Mouse (Mus musculus) intestine, embryonic 16.5 days (tissue): ENCODE measurements around the gene Trp53bp1. TPM values are rescaled to one million over a fixed set of nuclear protein-coding genes. Genes with fewer than 3 reads are reported as not detected.

ENCODE experiments used
- ATAC-seq: fragments of 200-750 bp; cut with Nextera tagmentation; 2 replicates; pipeline ENCODE4 v1.8.0; 2017; ENCODE audit warnings: moderate TSS enrichment, moderate library complexity
- H3K27ac ChIP-seq: fragments of 300-500 bp; sonication (generic); 2 replicates; pipeline ENCODE4 v1.5.1; 2014; ENCODE audit warnings: mild to moderate bottlenecking, low read length
- H3K27me3 ChIP-seq: fragments of 300-500 bp; sonication (generic); replicated peaks from 2 replicates; pipeline ENCODE4 v1.6.1; 2014; ENCODE audit warnings: low read length, control low read depth, mixed read lengths; ENCODE audit not compliant: control insufficient read depth, insufficient read depth
- H3K36me3 ChIP-seq: fragments of 300-500 bp; sonication (generic); 2 replicates; pipeline ENCODE4 v1.6.1; 2014; ENCODE audit warnings: low read length, control low read depth; ENCODE audit not compliant: control insufficient read depth, insufficient read depth
- H3K4me1 ChIP-seq: fragments of 300-500 bp; sonication (generic); 2 replicates; pipeline ENCODE4 v1.6.1; 2014; ENCODE audit warnings: low read length, control low read depth, mixed read lengths; ENCODE audit not compliant: control insufficient read depth, insufficient read depth
- H3K4me2 ChIP-seq: fragments of 300-500 bp; sonication (generic); 2 replicates; pipeline ENCODE4 v1.6.1; 2014; ENCODE audit warnings: low read depth, low read length, control low read depth
- H3K4me3 ChIP-seq: fragments of 300-500 bp; sonication (generic); 2 replicates; pipeline ENCODE4 v1.5.1; 2014; ENCODE audit warnings: mild to moderate bottlenecking, low read length
- H3K9ac ChIP-seq: fragments of 300-500 bp; sonication (generic); 2 replicates; pipeline ENCODE4 v1.6.1; 2014; ENCODE audit warnings: low read depth, low read length
- H3K9me3 ChIP-seq: fragments of 300-500 bp; sonication (generic); 2 replicates; pipeline ENCODE4 v1.6.1; 2016; ENCODE audit warnings: low read length, control low read depth; ENCODE audit not compliant: control insufficient read depth
- WGBS: fragments of 180-500 bp; shearing (Covaris S2); extraction: QIAGEN DNeasy Blood & Tissue Kit; methylation state at CpG from one replicate; pipeline ENCODE4 v1.1.7; 2014; 5-methylcytosine and 5-hydroxymethylcytosine counted together
- polyA plus RNA-seq: library from polyadenylated mRNA; unstranded; fragments of >200 nt; fragmentation: Nextera tagmentation; extraction: Ambion mirVana; gene quantifications from 2 replicates; pipeline ENCODE4 v1.2.1, GENCODE M21; 2015

Trp53bp1 gene
- polyA plus RNA-seq, 1 experiment from 2014 or later = 31.0 TPM

DNA sequence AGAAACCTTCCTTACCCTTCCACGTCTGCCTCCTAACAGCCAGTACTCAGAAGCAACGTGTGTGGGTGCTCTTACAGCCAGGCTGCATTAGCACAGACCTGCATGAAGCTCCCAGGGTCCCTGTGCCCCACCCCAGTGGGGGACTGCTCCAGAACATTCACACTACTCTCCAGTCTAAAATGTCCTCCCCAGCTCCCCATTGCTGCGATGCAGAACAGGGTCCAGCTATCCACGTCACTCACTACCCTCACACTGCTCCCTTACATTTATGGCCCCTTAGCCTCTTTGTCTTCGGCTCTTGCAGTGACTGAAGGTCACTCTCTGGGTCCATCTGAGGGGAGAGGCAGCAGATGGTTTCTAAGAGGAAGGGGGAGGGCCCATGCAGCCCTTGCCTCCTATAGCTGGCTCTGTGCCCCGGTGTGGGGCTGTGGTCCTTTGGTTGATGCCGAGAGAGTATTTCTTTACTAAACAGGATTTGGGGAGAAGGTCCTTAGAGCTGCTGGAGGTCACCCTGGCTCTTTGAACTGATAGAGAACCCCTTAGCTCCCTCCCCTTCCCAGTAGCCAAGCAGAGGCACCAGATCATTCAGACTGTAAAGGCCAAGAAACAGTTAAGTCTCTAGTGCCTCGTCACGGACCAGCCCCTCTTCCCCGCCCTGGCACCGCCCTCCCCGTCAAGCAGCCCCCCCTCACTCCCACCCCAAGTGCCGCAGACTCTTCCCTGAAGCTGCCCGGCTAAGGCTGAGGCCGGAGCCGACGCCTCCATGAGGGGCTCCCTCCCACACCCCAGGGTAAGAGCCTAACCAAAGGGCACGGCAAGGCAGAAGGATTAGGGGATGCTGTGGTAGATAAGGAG lies 23.8 kb upstream of the Trp53bp1 start:
- peaks cover 38% of the 10 kb centered on the region for H3K4me1 ChIP-seq
- H3K36me3 ChIP-seq = no peaks in the 10 kb centered on the region
- no peaks in the 10 kb centered on the region for H3K9me3 ChIP-seq
- peak; percentile 77 for ATAC-seq
- peak overlapping the region; percentile 58 for H3K27ac ChIP-seq
- peak overlapping the region; percentile 70 for H3K4me2 ChIP-seq
- H3K27me3 ChIP-seq = peaks cover 9% of the 10 kb centered on the region
- peak overlapping the region; percentile 56 for H3K4me3 ChIP-seq
- WGBS = 2% methylated on average over 18 of the region's 18 CpGs
- peak overlapping the region; percentile 61 for H3K9ac ChIP-seq

DNA sequence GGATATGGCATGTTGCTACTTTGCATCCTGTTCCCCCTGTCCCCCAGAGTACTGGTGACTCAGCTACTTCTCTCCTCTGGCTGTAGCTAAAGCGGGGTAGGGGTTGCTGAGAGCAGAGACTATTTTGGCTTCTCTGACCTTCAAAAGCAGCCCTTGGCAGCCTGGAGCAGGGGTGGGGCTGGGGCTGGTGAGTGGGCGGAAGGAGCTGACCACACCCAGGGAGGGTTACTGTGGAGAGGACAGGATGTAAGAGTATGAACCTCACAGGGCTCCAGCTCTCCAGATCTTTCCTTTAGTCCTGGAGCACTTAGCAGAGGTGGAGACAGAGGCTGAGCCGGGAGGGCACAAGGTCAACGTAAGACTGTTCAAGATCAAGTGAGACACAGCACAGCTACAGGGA lies 23.0 kb upstream of the Trp53bp1 start:
- ATAC-seq = no peak
- peak overlapping the region; percentile 61; the same call in 1 of the 2 replicates for H3K9ac ChIP-seq
- H3K27ac ChIP-seq = peak overlapping the region; percentile 58; the same call in 1 of the 2 replicates
- 30% methylated on average over 4 of the region's 4 CpGs for WGBS
- H3K36me3 ChIP-seq = no peaks in the 10 kb centered on the region
- peak overlapping the region; percentile 56; the same call in 1 of the 2 replicates for H3K4me3 ChIP-seq
- H3K27me3 ChIP-seq = peaks cover 9% of the 10 kb centered on the region
- H3K4me1 ChIP-seq = peaks cover 42% of the 10 kb centered on the region
- peak overlapping the region; percentile 70 for H3K4me2 ChIP-seq
- no peaks in the 10 kb centered on the region for H3K9me3 ChIP-seq

DNA sequence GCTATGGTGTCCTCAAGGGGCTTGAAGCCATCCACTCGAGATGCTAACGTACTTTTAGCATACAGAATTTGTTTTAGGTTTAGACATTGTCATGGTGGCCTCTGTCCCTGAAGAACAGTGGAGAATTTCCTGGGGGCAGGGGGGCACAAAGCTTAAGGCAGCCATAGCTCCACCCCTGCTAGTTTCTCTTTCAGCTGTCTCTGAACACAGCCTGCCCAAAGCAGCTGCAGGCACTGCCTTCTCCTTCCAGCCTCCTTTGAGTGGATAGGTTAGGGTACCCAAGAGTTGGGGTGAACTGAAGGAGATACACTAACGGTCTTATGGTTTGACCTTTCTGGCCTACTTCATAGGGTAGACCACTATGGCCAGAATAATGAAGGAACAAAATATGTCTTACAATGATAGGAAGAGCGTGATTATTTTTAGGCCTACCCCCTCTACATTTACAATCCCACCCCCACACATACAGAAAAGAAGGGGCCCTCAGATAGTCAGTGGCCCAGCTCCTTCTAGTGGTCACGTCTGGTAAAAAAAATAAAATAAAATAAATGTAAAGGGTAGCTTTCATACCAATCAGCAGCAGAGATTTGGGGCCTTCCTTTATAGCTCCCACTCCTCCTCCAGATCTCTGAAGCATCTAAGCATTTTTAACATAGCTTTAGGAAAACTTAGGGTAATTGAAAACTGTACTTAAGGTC lies 21.3 kb upstream of the Trp53bp1 start:
- WGBS = 71% methylated on average over 5 of the region's 5 CpGs
- H3K4me1 ChIP-seq = peaks cover 42% of the 10 kb centered on the region
- no peak overlapping the region for H3K4me3 ChIP-seq
- no peak overlapping the region for H3K27ac ChIP-seq
- no peaks in the 10 kb centered on the region for H3K36me3 ChIP-seq
- H3K4me2 ChIP-seq = no peak overlapping the region
- ATAC-seq = no peak
- no peak overlapping the region for H3K9ac ChIP-seq
- H3K27me3 ChIP-seq = peaks cover 9% of the 10 kb centered on the region
- H3K9me3 ChIP-seq = no peaks in the 10 kb centered on the region

DNA sequence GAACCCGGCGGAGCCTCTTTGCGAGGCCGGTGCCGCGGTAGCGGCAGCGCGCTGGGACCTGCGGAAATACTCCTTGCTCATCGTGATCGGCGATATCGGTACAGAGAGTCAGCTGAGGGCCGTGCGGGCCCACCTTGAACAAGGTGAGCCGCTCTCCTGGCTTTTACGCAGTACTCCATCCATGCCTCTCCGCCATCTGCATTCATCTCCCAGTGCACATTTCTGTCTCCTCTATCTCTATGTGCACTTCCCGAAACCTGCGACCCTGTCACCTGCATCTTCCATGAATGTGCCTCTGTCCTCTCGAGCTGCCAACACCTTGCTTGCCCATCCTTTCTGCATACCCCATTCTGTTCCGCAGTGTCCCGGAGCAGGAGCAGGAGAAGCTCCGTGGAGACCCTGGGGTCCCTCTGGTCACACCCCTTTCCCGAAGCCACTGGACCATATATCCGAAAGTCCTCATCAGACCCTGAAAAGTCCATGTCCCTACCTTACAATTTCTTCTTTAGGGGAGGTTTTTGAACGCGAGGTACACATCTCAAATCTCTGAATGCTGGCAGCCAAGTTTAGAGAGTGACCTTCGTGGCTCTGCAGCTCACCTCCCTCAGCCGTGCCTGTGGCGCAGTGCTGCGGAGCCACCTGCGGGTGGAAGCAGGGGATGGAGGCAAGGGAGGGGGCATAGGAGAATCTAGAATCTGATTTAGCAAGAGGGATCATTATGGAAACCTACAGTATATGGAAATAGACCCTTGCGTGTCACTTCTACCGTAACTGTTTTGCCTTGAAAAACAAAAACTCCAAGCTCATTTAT lies 18.7 kb upstream of the Trp53bp1 start:
- H3K36me3 ChIP-seq = no peaks in the 10 kb centered on the region

DNA sequence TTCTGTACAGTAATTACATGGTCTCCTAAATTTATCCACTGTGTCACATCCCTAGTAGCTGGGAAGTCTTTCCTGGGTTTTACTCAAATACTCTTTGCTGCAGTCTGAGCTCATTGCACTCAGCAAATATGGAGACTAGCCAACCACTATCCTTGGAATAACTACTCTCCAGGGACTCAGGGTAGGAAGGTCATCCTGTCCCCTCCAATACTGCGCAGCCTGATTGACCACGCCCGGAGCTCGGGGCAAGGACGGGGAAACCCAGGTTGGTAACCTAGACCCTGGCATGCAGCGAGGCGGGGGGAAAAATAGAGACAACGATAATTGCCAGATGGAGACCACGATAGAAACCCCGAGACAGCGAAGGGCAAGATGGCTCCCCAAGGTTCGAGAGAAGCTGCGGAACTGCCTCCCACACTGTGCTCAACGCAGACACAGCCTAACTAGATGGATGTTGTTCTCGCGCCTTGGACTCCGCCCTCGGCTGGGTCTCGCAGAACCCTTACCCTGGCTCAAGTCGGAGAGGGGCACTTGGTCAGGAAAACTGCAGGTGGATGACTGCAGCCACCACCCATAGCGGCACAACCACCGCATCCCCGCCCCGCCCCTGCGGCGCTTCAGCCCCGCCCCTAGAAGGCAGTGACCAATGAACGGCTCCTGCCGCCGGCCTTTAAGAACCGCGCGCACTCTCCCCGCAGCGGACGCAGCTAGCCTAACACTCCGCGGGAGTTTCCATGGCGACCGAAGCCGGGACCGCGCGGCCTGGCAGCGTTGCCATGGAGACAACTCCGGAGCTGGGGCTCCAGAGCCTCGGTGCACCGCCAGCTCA lies 17.9 kb upstream of the Trp53bp1 start, which contains the start of gene Map1a:
Gene Map1a, plus strand, starts transcription at position 700 of the 829 bp plus-strand sequence.
- peak; percentile 98 for ATAC-seq
- peak within 1 kb of the TSS; percentile 53 for H3K9ac ChIP-seq
- 1% methylated on average over 48 of the region's 48 CpGs for WGBS

More for the DNA sequence above, 18.7 kb upstream of the Trp53bp1 start:
- 5% methylated on average over 36 of the region's 36 CpGs for WGBS
- Histone ChIP-seq H3K4me3 (peak overlapping the region; percentile 58), H3K27ac (no peak overlapping the region), H3K9ac (peak overlapping the region; percentile 45; the same call in 1 of the 2 replicates), H3K27me3 (peaks cover 4% of the 10 kb centered on the region; the same call in 1 of the 2 replicates), H3K9me3 (no peaks in the 10 kb centered on the region), H3K4me1 (peaks cover 21% of the 10 kb centered on the region), H3K4me2 (peak overlapping the region; percentile 89)
- ATAC-seq = no peak; the same call in 1 of the 2 replicates

DNA sequence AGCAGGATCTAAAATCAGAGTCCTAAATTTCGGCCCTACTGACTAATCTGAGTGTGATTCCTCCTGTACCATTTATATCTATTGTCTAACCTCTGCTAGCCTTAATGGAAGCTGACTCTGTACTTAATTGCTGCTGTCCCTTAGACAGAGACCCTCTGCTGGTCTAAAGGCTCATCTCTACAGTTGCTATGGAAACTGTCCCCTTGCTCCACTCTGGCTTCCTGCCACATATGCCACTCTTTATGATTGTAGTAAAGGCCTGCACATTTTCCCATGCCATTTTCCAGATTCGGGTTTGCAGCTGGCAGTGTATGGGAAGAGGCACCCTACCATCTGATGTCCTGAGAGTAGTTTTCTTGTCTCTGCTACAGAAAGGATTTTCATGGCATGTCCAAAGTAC lies 16.6 kb upstream of the Trp53bp1 start:
- ATAC-seq = no peak
- 67% methylated on average over 2 of the region's 2 CpGs for WGBS
- Histone ChIP-seq H3K27me3 (peaks cover 4% of the 10 kb centered on the region; the same call in 1 of the 2 replicates), H3K4me1 (peaks cover 10% of the 10 kb centered on the region), H3K9me3 (no peaks in the 10 kb centered on the region), H3K4me3 (no peak overlapping the region), H3K4me2 (no peak overlapping the region), H3K9ac (no peak overlapping the region), H3K27ac (no peak overlapping the region), H3K36me3 (no peaks in the 10 kb centered on the region)

More for the DNA sequence above, 17.9 kb upstream of the Trp53bp1 start, which contains the start of gene Map1a:
- Histone ChIP-seq H3K36me3 (no peaks in the 10 kb centered on the region), H3K27me3 (peaks cover 4% of the 10 kb centered on the region; the same call in 1 of the 2 replicates), H3K9me3 (no peaks in the 10 kb centered on the region), H3K4me2 (peak within 1 kb of the TSS; percentile 89), H3K27ac (no peak within 1 kb of the TSS), H3K4me3 (peak within 1 kb of the TSS; percentile 58), H3K4me1 (peaks cover 12% of the 10 kb centered on the region)

DNA sequence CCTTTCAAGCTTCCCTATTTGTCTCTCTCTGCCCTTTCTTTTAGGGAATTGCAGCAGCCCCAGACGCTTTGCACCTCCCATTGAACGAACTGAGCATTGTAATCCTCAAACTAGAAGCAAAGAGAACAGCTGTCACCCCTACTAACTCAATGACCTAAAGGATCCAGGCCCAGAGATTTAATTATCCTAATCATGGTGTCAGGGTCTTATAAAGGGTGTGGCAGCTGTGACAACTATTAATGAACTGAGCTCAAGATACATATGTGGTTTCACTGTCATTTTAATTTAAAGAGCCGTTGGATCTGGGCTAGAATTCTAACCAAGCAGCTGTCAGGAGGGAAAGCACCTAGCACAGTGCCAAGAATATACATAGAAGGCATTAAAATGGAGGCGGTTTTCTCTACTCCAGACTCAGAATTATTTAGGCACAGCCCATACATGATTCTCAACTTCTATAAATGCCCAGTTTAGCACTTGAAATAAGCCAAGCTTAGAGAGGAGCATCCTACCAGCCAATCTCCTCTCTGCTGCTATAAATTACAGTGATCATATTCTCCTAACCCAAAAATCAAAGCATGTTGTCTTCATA lies 815 bp upstream of the Trp53bp1 start:
- H3K9ac ChIP-seq = peak overlapping the region; percentile 55; the same call in 1 of the 2 replicates
- peak overlapping the region; percentile 84 for H3K4me2 ChIP-seq
- H3K9me3 ChIP-seq = no peaks in the 10 kb centered on the region
- no peaks in the 10 kb centered on the region for H3K36me3 ChIP-seq
- ATAC-seq = no peak
- H3K4me1 ChIP-seq = peaks cover 8% of the 10 kb centered on the region; the same call in 1 of the 2 replicates
- H3K4me3 ChIP-seq = no peak overlapping the region
- WGBS = 27% methylated on average over 4 of the region's 4 CpGs
- H3K27ac ChIP-seq = no peak overlapping the region
- no peaks in the 10 kb centered on the region for H3K27me3 ChIP-seq
